Mouse (Mus musculus): ENCODE data around the gene Rnf141.

Gene Rnf141

DNA sequence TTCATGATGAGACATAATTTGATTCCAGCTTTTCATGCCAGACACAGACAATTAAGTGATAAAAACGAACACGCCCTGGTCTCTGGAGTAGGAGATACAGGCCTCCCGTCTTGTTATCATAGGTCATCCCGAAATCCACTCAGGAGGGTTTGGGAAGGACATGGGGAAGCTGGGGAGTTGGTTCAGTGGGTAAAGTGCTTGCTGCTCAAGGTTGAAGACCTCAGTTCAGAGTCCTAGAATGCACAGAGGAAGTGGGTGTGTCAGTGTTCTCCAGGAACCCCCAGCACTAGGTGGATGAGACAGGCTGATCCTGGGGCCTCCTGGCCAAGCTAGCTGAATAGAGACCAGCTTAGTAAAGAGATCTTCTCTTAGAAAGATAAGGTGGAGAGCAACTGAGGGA is 73.3 kb downstream of the Rnf141 start:
- no peak for DNase-seq (ENCODE audit: extremely low spot score, low spot score)

DNA sequence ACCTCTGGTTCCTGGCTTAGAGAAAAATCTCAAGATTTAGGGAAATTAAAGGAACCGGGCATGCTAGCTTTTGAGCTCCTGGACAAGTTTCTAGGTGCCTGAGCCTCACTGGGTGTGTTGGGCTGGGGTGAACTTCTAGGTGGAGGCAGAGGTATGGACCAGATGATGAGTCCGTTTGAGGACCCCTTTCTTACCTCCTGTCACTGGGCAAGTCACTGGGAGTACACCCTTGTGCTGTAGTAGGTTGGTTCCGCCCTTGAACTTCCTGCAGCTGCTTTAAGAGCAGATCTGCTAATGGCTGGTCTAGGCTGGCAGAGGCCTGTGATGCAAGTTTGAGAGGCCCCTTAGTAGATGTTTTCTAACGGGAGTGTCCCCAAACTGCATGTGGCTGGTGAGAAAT is 75.2 kb downstream of the Rnf141 start:
- no peak for DNase-seq (ENCODE audit: extremely low spot score, low spot score)

GRCm38 (mm10) chr7:110768451-110769064 is 75.7 kb downstream of the Rnf141 start:
- DNase-seq (ENCODE audit: extremely low spot score, low spot score), result peak; percentile 57

- DNase-seq (ENCODE audit: extremely low spot score, low spot score), result no peak
These were observed 76.3 kb downstream of the Rnf141 start, which contains the start of gene Ampd3 for GRCm38 (mm10) chr7:110768001-110768400. Ampd3 (plus strand) TSS chr7:110768206.

GRCm38 (mm10) chr7:110762605-110763180 is 81.6 kb downstream of the Rnf141 start:
- no peak for DNase-seq (ENCODE audit: extremely low spot score, low spot score)

GRCm38 (mm10) chr7:110756440-110756839 is 87.8 kb downstream of the Rnf141 start:
- no peak for DNase-seq (ENCODE audit: extremely low spot score, low spot score)

DNA sequence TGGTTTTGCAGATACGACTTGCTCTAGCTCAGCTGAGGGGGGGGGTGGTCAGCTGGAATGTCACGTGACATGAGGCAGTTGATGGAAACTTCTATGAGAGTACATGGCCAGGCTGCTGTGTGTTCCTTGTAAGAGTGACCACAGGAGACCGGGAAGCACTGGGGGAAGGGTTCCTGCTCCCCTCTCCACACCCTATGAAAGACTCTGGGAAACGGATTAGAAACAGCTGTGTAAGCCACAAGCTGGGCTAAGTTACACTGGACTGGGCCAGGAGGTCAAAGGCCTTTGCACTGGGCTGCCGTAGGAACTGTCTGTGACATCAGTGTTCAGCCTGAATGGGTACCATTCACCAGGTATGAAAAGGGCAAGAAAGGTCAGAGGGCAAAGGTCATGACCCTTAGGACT is 90.3 kb downstream of the Rnf141 start:
- DNase-seq (ENCODE audit: extremely low spot score, low spot score), result peak; percentile 65

DNA sequence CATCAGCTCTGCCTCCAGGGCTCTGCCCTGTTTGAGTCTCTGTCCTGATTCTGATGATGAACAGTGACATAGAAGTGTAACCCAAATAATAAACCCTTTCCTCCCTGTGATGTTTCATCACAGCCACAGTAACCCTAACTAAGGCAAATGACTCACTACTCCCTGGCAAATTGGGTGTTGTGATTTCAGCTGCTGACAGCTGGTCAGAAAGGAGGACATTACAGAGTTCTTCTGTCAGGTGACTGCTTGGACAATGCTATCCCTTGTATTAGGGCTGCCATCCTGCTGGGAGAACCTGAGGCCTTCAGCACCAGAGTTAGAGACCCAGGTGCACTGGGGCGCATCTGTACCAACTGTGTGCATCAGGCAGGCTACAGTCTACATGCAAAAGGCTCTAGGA is 90.9 kb downstream of the Rnf141 start:
- no peak for DNase-seq (ENCODE audit: extremely low spot score, low spot score)

DNA sequence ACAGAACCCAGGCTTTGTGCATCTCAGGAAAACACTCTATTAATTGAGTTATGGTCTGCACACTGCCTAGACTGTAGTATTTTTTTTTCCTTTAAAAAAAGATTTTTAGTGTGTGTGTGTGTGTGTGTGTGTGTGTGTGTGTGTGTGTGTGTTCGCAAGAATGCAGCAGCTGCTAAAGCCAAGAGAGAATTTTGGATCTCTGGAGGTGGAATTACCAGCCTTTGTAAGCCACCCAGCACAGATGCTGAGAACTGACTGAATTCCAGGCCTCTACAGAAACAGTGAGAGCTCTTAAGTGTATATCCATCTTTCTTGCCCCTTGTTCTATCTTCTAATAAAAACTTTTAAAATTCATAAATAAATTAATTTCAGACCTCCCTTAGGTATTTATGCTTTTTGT is 92.6 kb downstream of the Rnf141 start:
- no peak for DNase-seq (ENCODE audit: extremely low spot score, low spot score)

GRCm38 (mm10) chr7:110750834-110751233 is 93.4 kb downstream of the Rnf141 start:
- DNase-seq (ENCODE audit: extremely low spot score, low spot score), result no peak
